Mouse (Mus musculus): ENCODE measurements around the gene Plekhg1. TPM values are rescaled to one million over a fixed set of nuclear protein-coding genes. Genes with fewer than 3 reads are reported as not detected.

The Plekhg1 gene
- polyA plus RNA-seq, 1 experiment, result under 0.01 TPM

GRCm38 (mm10) chr10:3769131-3769530 is 29.0 kb downstream of the Plekhg1 start:
- no peak overlapping the region for H3K4me2 ChIP-seq (ENCODE audit: low read depth)

GRCm38 (mm10) chr10:3774330-3774729 is 34.2 kb downstream of the Plekhg1 start:
- no peak overlapping the region for H3K4me3 ChIP-seq
- H3K36me3 ChIP-seq (ENCODE audit: control insufficient read depth, insufficient read depth), result no peaks in the 10 kb centered on the region
- H3K79me2 ChIP-seq (ENCODE audit: control insufficient read depth, insufficient read depth), result no peaks in the 10 kb centered on the region
- no peak overlapping the region for H3ac ChIP-seq (ENCODE audit: control insufficient read depth, insufficient read length)
- TF ChIP-seq TCF3 (IDR thresholded peaks at IDR 0.05; ENCODE audit: insufficient read length, low read depth) (no peak), MYOD1 (IDR thresholded peaks at IDR 0.05; ENCODE audit: control insufficient read depth in 1 of 3, insufficient read length in 2 of 3, low read depth in 2 of 3) (no peak), TCF12 (IDR thresholded peaks at IDR 0.05; ENCODE audit: insufficient read depth, poor library complexity, severe bottlenecking) (no peak), USF1 (IDR thresholded peaks at IDR 0.05; ENCODE audit: low read depth) (no peak), CEBPB (IDR thresholded peaks at IDR 0.05; ENCODE audit: insufficient read depth, poor library complexity, severe bottlenecking) (no peak), MAX (IDR thresholded peaks at IDR 0.05; ENCODE audit: low read depth) (no peak), E2F4 (IDR thresholded peaks at IDR 0.05; ENCODE audit: insufficient read depth) (no peak), POLR2A (IDR thresholded peaks at IDR 0.05; ENCODE audit: insufficient read length, low read depth) (no peak), POLR2AphosphoS2 (IDR thresholded peaks at IDR 0.05; ENCODE audit: insufficient read length, low read depth) (no peak), REST (IDR thresholded peaks at IDR 0.05; ENCODE audit: insufficient read depth, insufficient read length) (no peak), MYOG (IDR thresholded peaks at IDR 0.05; ENCODE audit: control insufficient read depth in 1 of 3, insufficient read depth in 1 of 3, insufficient read length in 2 of 3, low read depth in 2 of 3) (no peak), SRF (IDR thresholded peaks at IDR 0.05; ENCODE audit: control insufficient read depth, insufficient read length, low read depth) (no peak)
- H3K27me3 ChIP-seq (ENCODE audit: control insufficient read depth, insufficient read depth, insufficient read length), result no peaks in the 10 kb centered on the region
- H3K4me2 ChIP-seq (ENCODE audit: low read depth), result no peak overlapping the region

More at GRCm38 (mm10) chr10:3769131-3769530, 29.0 kb downstream of the Plekhg1 start:
- H3K79me2 ChIP-seq (ENCODE audit: control insufficient read depth, insufficient read depth), result no peaks in the 10 kb centered on the region
- no peak overlapping the region for H3K4me3 ChIP-seq
- TF ChIP-seq CEBPB (IDR thresholded peaks at IDR 0.05; ENCODE audit: insufficient read depth, poor library complexity, severe bottlenecking) (no peak), E2F4 (IDR thresholded peaks at IDR 0.05; ENCODE audit: insufficient read depth) (no peak), TCF12 (IDR thresholded peaks at IDR 0.05; ENCODE audit: insufficient read depth, poor library complexity, severe bottlenecking) (no peak), MAX (IDR thresholded peaks at IDR 0.05; ENCODE audit: low read depth) (no peak), MYOD1 (IDR thresholded peaks at IDR 0.05; ENCODE audit: control insufficient read depth in 1 of 3, insufficient read length in 2 of 3, low read depth in 2 of 3) (no peak), POLR2A (IDR thresholded peaks at IDR 0.05; ENCODE audit: insufficient read length, low read depth) (no peak), REST (IDR thresholded peaks at IDR 0.05; ENCODE audit: insufficient read depth, insufficient read length) (no peak)
- H3ac ChIP-seq (ENCODE audit: control insufficient read depth, insufficient read length), result no peak overlapping the region
- H3K27me3 ChIP-seq (ENCODE audit: control insufficient read depth, insufficient read depth, insufficient read length), result no peaks in the 10 kb centered on the region
- H3K36me3 ChIP-seq (ENCODE audit: control insufficient read depth, insufficient read depth), result no peaks in the 10 kb centered on the region

GRCm38 (mm10) chr10:3776761-3777160 is 36.6 kb downstream of the Plekhg1 start:
- no peaks in the 10 kb centered on the region for H3K36me3 ChIP-seq (ENCODE audit: control insufficient read depth, insufficient read depth)
- H3K4me2 ChIP-seq (ENCODE audit: low read depth), result no peak overlapping the region
- TF ChIP-seq MYOG (IDR thresholded peaks at IDR 0.05; ENCODE audit: control insufficient read depth in 1 of 3, insufficient read depth in 1 of 3, insufficient read length in 2 of 3, low read depth in 2 of 3) (no peak), TCF12 (IDR thresholded peaks at IDR 0.05; ENCODE audit: insufficient read depth, poor library complexity, severe bottlenecking) (no peak), SRF (IDR thresholded peaks at IDR 0.05; ENCODE audit: control insufficient read depth, insufficient read length, low read depth) (no peak), REST (IDR thresholded peaks at IDR 0.05; ENCODE audit: insufficient read depth, insufficient read length) (no peak), E2F4 (IDR thresholded peaks at IDR 0.05; ENCODE audit: insufficient read depth) (no peak), CEBPB (IDR thresholded peaks at IDR 0.05; ENCODE audit: insufficient read depth, poor library complexity, severe bottlenecking) (no peak), POLR2AphosphoS2 (IDR thresholded peaks at IDR 0.05; ENCODE audit: insufficient read length, low read depth) (no peak), MYOD1 (IDR thresholded peaks at IDR 0.05; ENCODE audit: control insufficient read depth in 1 of 3, insufficient read length in 2 of 3, low read depth in 2 of 3) (no peak), TCF3 (IDR thresholded peaks at IDR 0.05; ENCODE audit: insufficient read length, low read depth) (no peak), USF1 (IDR thresholded peaks at IDR 0.05; ENCODE audit: low read depth) (no peak), MAX (IDR thresholded peaks at IDR 0.05; ENCODE audit: low read depth) (no peak), POLR2A (IDR thresholded peaks at IDR 0.05; ENCODE audit: insufficient read length, low read depth) (no peak)
- H3K4me3 ChIP-seq, result no peak overlapping the region
- H3K79me2 ChIP-seq (ENCODE audit: control insufficient read depth, insufficient read depth), result no peaks in the 10 kb centered on the region
- no peaks in the 10 kb centered on the region for H3K27me3 ChIP-seq (ENCODE audit: control insufficient read depth, insufficient read depth, insufficient read length)
- H3ac ChIP-seq (ENCODE audit: control insufficient read depth, insufficient read length), result no peak overlapping the region

- Histone ChIP-seq H3K4me2 (ENCODE audit: low read depth) (no peak overlapping the region), H3K36me3 (ENCODE audit: control insufficient read depth, insufficient read depth) (no peaks in the 10 kb centered on the region), H3K27me3 (ENCODE audit: control insufficient read depth, insufficient read depth, insufficient read length) (no peaks in the 10 kb centered on the region), H3K79me2 (ENCODE audit: control insufficient read depth, insufficient read depth) (no peaks in the 10 kb centered on the region), H3K4me3 (no peak overlapping the region), H3ac (ENCODE audit: control insufficient read depth, insufficient read length) (no peak overlapping the region)
- TF ChIP-seq POLR2A (IDR thresholded peaks at IDR 0.05; ENCODE audit: insufficient read length, low read depth) (no peak), REST (IDR thresholded peaks at IDR 0.05; ENCODE audit: insufficient read depth, insufficient read length) (no peak)
Observed at GRCm38 (mm10) chr10:3785362-3785761, 45.2 kb downstream of the Plekhg1 start.

GRCm38 (mm10) chr10:3786531-3786930 is 46.4 kb downstream of the Plekhg1 start:
- Histone ChIP-seq H3K27me3 (ENCODE audit: control insufficient read depth, insufficient read depth, insufficient read length) (no peaks in the 10 kb centered on the region), H3K79me2 (ENCODE audit: control insufficient read depth, insufficient read depth) (no peaks in the 10 kb centered on the region), H3K36me3 (ENCODE audit: control insufficient read depth, insufficient read depth) (no peaks in the 10 kb centered on the region), H3K4me3 (no peak overlapping the region), H3ac (ENCODE audit: control insufficient read depth, insufficient read length) (no peak overlapping the region), H3K4me2 (ENCODE audit: low read depth) (no peak overlapping the region)
- TF ChIP-seq MYOD1 (IDR thresholded peaks at IDR 0.05; ENCODE audit: control insufficient read depth in 1 of 3, insufficient read length in 2 of 3, low read depth in 2 of 3) (no peak), E2F4 (IDR thresholded peaks at IDR 0.05; ENCODE audit: insufficient read depth) (no peak), SRF (IDR thresholded peaks at IDR 0.05; ENCODE audit: control insufficient read depth, insufficient read length, low read depth) (no peak), CEBPB (IDR thresholded peaks at IDR 0.05; ENCODE audit: insufficient read depth, poor library complexity, severe bottlenecking) (no peak), MYOG (IDR thresholded peaks at IDR 0.05; ENCODE audit: control insufficient read depth in 1 of 3, insufficient read depth in 1 of 3, insufficient read length in 2 of 3, low read depth in 2 of 3) (no peak), TCF12 (IDR thresholded peaks at IDR 0.05; ENCODE audit: insufficient read depth, poor library complexity, severe bottlenecking) (no peak), POLR2A (IDR thresholded peaks at IDR 0.05; ENCODE audit: insufficient read length, low read depth) (no peak), USF1 (IDR thresholded peaks at IDR 0.05; ENCODE audit: low read depth) (no peak), TCF3 (IDR thresholded peaks at IDR 0.05; ENCODE audit: insufficient read length, low read depth) (no peak), POLR2AphosphoS2 (IDR thresholded peaks at IDR 0.05; ENCODE audit: insufficient read length, low read depth) (no peak), MAX (IDR thresholded peaks at IDR 0.05; ENCODE audit: low read depth) (no peak), REST (IDR thresholded peaks at IDR 0.05; ENCODE audit: insufficient read depth, insufficient read length) (no peak)

All from myocyte (in vitro differentiated cells).